Comparison of ENCODE assay signal across 16 mouse cellular contexts in genomic region chr4:99981216-99981615, GRCm38 (mm10). TPM values are rescaled to one million over a fixed set of nuclear protein-coding genes. Genes with fewer than 3 reads are reported as not detected.
DNase-seq lines count a peak whose midpoint lies in the region; TF ChIP-seq lines count a peak whose summit lies in the region.
"Had no signal": no experiment of that assay in that cellular context is flagged by ENCODE, and none has a peak within 500 bp of the region (broad histone marks: within the 10 kb centered on the region; RNA-seq: fewer than 3 reads in every experiment).

No protein-coding gene starts in this region.

- H3K4me3 ChIP-seq in gastrocnemius, adult 2 months = no peak overlapping the region

- peak overlapping the region; percentile 46 for H3K27ac ChIP-seq in gastrocnemius, adult 2 months

- intact Hi-C loops in gastrocnemius, adult 2 months (cut with DNase I) = no loop called here
- intact Hi-C loops in heart, postnatal 10 days (cut with DNase I) = no loop called here

- DNase-seq in cerebellum, postnatal 10 days = peak; percentile 45 to 53
- DNase-seq in cerebellum, adult 9-10 months = no peak
- DNase-seq in gastrocnemius, adult 2 months = peak; percentile 9
- no peak for DNase-seq in gastrocnemius, postnatal 4 days (ENCODE audit: low spot score in 2 of 2)
- DNase-seq in heart, adult 11 months = peak; percentile 55
- DNase-seq in heart, postnatal 10 days = no peak
- DNase-seq: adrenal gland, adult 2 months; adrenal gland, adult 8-10 months; adrenal gland, postnatal 10 days; adrenal gland, postnatal 14 days; adrenal gland, postnatal 25 days; adrenal gland, postnatal 36 days; B cell, adult 2 months; cerebellum, adult 11 months; cerebellum, adult 11-12 months; cerebellum, adult 18-20 months had no signal

- TF ChIP-seq CTCF in gastrocnemius, adult 2 months (IDR thresholded peaks at IDR 0.05) = no peak

RNA-seq across cellular contexts. Expression of gene Itgb3bp, which starts 51.6 kb away (rescaled TPM):
- total RNA-seq in gastrocnemius, adult 2 months (2021) = 1 to 10 TPM; 3.7 to 5.1 TPM
- 10 to 100 TPM in 1 of 2 experiments, 1 to 10 TPM in 1; 8.8 to 10.8 TPM for total RNA-seq in gastrocnemius, postnatal 4 days (2021)
- 1 to 10 TPM; 7.6 to 8.8 TPM for total RNA-seq in heart, postnatal 10 days (2021)

RNA-seq across cellular contexts. Expression of gene Pgm1, which starts 52.0 kb away (rescaled TPM):
- total RNA-seq in gastrocnemius, adult 2 months (2021) = 1,000 to 10,000 TPM; 1,079 to 1,367 TPM
- total RNA-seq in gastrocnemius, postnatal 4 days (2021) = 100 to 1,000 TPM; 498 to 511 TPM
- 100 to 1,000 TPM; 222 to 228 TPM for total RNA-seq in heart, postnatal 10 days (2021)

Comparison
In these comparisons a context has a peak if more than half of its experiments do, and no peak if none do; other contexts are left out.
1. DNase-seq: peak in cerebellum, postnatal 10 days (2 of 2), gastrocnemius, adult 2 months (single experiment) and heart, adult 11 months (single experiment); none in cerebellum, adult 9-10 months (single experiment), gastrocnemius, postnatal 4 days (0 of 2) and heart, postnatal 10 days (0 of 2).